Mouse (Mus musculus) myocyte (in vitro differentiated cells): Measurements from ENCODE around the gene Itih5.

ENCODE experiments used
- E2F4 ChIP-seq: IDR thresholded peaks from one replicate; pipeline ENCODE4 v1.6.1; 2011; ENCODE audit warnings: mild to moderate bottlenecking, control low read depth, moderate library complexity; ENCODE audit not compliant: insufficient read depth
- MAX ChIP-seq: IDR thresholded peaks from one replicate; pipeline ENCODE4 v1.6.1; 2011; ENCODE audit warnings: low read depth, mild to moderate bottlenecking, control low read depth
- MYOD1 ChIP-seq, 3 experiments: IDR thresholded peaks; one replicate each; pipeline ENCODE4 v1.6.1; 2011; ENCODE audit warnings: control low read depth in 2 of 3, low read depth in 2 of 3, mild to moderate bottlenecking in 2 of 3, moderate library complexity in 1 of 3; ENCODE audit not compliant: insufficient read length in 2 of 3, control insufficient read depth in 1 of 3
- MYOG ChIP-seq, 3 experiments: IDR thresholded peaks; one replicate each; pipeline ENCODE4 v1.6.1; 2011; ENCODE audit warnings: control low read depth in 2 of 3, low read depth in 2 of 3, mild to moderate bottlenecking in 2 of 3; ENCODE audit not compliant: insufficient read length in 2 of 3, control insufficient read depth in 1 of 3, insufficient read depth in 1 of 3
- POLR2A ChIP-seq: IDR thresholded peaks from one replicate; pipeline ENCODE4 v1.6.1; 2011; ENCODE audit warnings: low read depth, mild to moderate bottlenecking, control low read depth, moderate library complexity; ENCODE audit not compliant: insufficient read length
- POLR2AphosphoS2 ChIP-seq: IDR thresholded peaks from one replicate; pipeline ENCODE4 v1.6.1; 2011; ENCODE audit warnings: low read depth, control low read depth; ENCODE audit not compliant: insufficient read length
- TCF12 ChIP-seq: IDR thresholded peaks from one replicate; pipeline ENCODE4 v1.6.1; 2011; ENCODE audit warnings: mild to moderate bottlenecking, control low read depth; ENCODE audit not compliant: poor library complexity, insufficient read depth, severe bottlenecking
- TCF3 ChIP-seq: IDR thresholded peaks from one replicate; pipeline ENCODE4 v1.6.1; 2011; ENCODE audit warnings: low read depth, control low read depth; ENCODE audit not compliant: insufficient read length
- USF1 ChIP-seq: IDR thresholded peaks from one replicate; pipeline ENCODE4 v1.6.1; 2011; ENCODE audit warnings: low read depth, mild to moderate bottlenecking, control low read depth, moderate library complexity

- TF ChIP-seq POLR2AphosphoS2 (no peak), MYOD1 (IDR thresholded peaks at IDR 0.05; ENCODE audit: control insufficient read depth in 1 of 3, insufficient read length in 2 of 3, low read depth in 2 of 3) (peak in 1 of 3 experiments; percentile 22), E2F4 (no peak), MAX (no peak), MYOG (IDR thresholded peaks at IDR 0.05; ENCODE audit: control insufficient read depth in 1 of 3, insufficient read depth in 1 of 3, insufficient read length in 2 of 3, low read depth in 2 of 3) (no peak), POLR2A (no peak), TCF12 (no peak), USF1 (no peak), TCF3 (no peak)
Observed at GRCm38 (mm10) chr2:10293556-10294206, 140.3 kb downstream of the Itih5 start.
